Mouse (Mus musculus): ENCODE results near the gene Ttbk2.

GRCm38 (mm10) chr2:120852626-120853025 lies 2.2 kb upstream of the Ttbk2 start:
- TF ChIP-seq GATA1 (IDR thresholded peaks at IDR 0.05; ENCODE audit: borderline replicate concordance, low read length) (no peak), FLI1 (IDR thresholded peaks at IDR 0.05; ENCODE audit: low read length) (no peak)
